Mouse (Mus musculus): ENCODE measurements around the gene Olfr904. TPM values are rescaled to one million over a fixed set of nuclear protein-coding genes. Genes with fewer than 3 reads are reported as not detected.

The Olfr904 gene
- polyA plus RNA-seq, 1 experiment from 2014 or later = not detected

Other genes starting within 250 kb of the Olfr904 start
- gene Olfr894, start 245.1 kb upstream of the Olfr904 start, polyA plus RNA-seq (2015; fragmentation: Nextera tagmentation; extraction: Ambion mirVana) = not detected in 2 replicates
- gene Olfr143, start 210.4 kb upstream of the Olfr904 start, polyA plus RNA-seq (2015; fragmentation: Nextera tagmentation; extraction: Ambion mirVana) = not detected in 2 replicates
- not detected in 2 replicates for gene Olfr895, start 195.3 kb upstream of the Olfr904 start, polyA plus RNA-seq (2015; fragmentation: Nextera tagmentation; extraction: Ambion mirVana)
- gene Olfr896-ps1, start 172.0 kb upstream of the Olfr904 start, polyA plus RNA-seq (2015; fragmentation: Nextera tagmentation; extraction: Ambion mirVana) = not detected in 2 replicates
- gene Olfr25, start 134.1 kb upstream of the Olfr904 start, polyA plus RNA-seq (2015; fragmentation: Nextera tagmentation; extraction: Ambion mirVana) = not detected in 2 replicates
- not detected in 2 replicates for gene Olfr898, start 114.7 kb upstream of the Olfr904 start, polyA plus RNA-seq (2015; fragmentation: Nextera tagmentation; extraction: Ambion mirVana)
- not detected in 2 replicates for gene Olfr250, start 96.2 kb upstream of the Olfr904 start, polyA plus RNA-seq (2015; fragmentation: Nextera tagmentation; extraction: Ambion mirVana)
- gene Olfr251, start 86.1 kb upstream of the Olfr904 start, polyA plus RNA-seq (2015; fragmentation: Nextera tagmentation; extraction: Ambion mirVana) = not detected in 2 replicates
- gene Olfr147, start 61.4 kb upstream of the Olfr904 start, polyA plus RNA-seq (2015; fragmentation: Nextera tagmentation; extraction: Ambion mirVana) = not detected in 2 replicates
- not detected in 2 replicates for gene Olfr901, start 33.7 kb upstream of the Olfr904 start, polyA plus RNA-seq (2015; fragmentation: Nextera tagmentation; extraction: Ambion mirVana)
- gene Olfr902, start 15.5 kb upstream of the Olfr904 start, polyA plus RNA-seq (2015; fragmentation: Nextera tagmentation; extraction: Ambion mirVana) = not detected in 2 replicates
- not detected in 2 replicates for gene Olfr905, start 8.0 kb downstream of the Olfr904 start, polyA plus RNA-seq (2015; fragmentation: Nextera tagmentation; extraction: Ambion mirVana)
- gene Olfr906, start 23.9 kb downstream of the Olfr904 start, polyA plus RNA-seq (2015; fragmentation: Nextera tagmentation; extraction: Ambion mirVana) = not detected in 2 replicates
- not detected in 2 replicates for gene Olfr907, start 32.7 kb downstream of the Olfr904 start, polyA plus RNA-seq (2015; fragmentation: Nextera tagmentation; extraction: Ambion mirVana)
- not detected in 2 replicates for gene Olfr911-ps1, start 58.4 kb downstream of the Olfr904 start, polyA plus RNA-seq (2015; fragmentation: Nextera tagmentation; extraction: Ambion mirVana)
- not detected in 2 replicates for gene Olfr910, start 74.7 kb downstream of the Olfr904 start, polyA plus RNA-seq (2015; fragmentation: Nextera tagmentation; extraction: Ambion mirVana)
- gene Olfr912, start 117.0 kb downstream of the Olfr904 start, polyA plus RNA-seq (2015; fragmentation: Nextera tagmentation; extraction: Ambion mirVana) = not detected in 2 replicates
- not detected in 2 replicates for gene Olfr913, start 129.6 kb downstream of the Olfr904 start, polyA plus RNA-seq (2015; fragmentation: Nextera tagmentation; extraction: Ambion mirVana)
- gene Olfr914, start 142.0 kb downstream of the Olfr904 start, polyA plus RNA-seq (2015; fragmentation: Nextera tagmentation; extraction: Ambion mirVana) = not detected in 2 replicates
- gene Olfr916, start 196.7 kb downstream of the Olfr904 start, polyA plus RNA-seq (2015; fragmentation: Nextera tagmentation; extraction: Ambion mirVana) = not detected in 2 replicates
- not detected in 2 replicates for gene Olfr917, start 202.7 kb downstream of the Olfr904 start, polyA plus RNA-seq (2015; fragmentation: Nextera tagmentation; extraction: Ambion mirVana)
- gene Olfr918, start 211.5 kb downstream of the Olfr904 start, polyA plus RNA-seq (2015; fragmentation: Nextera tagmentation; extraction: Ambion mirVana) = not detected in 2 replicates
- not detected in 2 replicates for gene Olfr919, start 240.5 kb downstream of the Olfr904 start, polyA plus RNA-seq (2015; fragmentation: Nextera tagmentation; extraction: Ambion mirVana)